Mouse (Mus musculus): Measurements from ENCODE around the gene Srrd. TPM values are rescaled to one million over a fixed set of nuclear protein-coding genes. Genes with fewer than 3 reads are reported as not detected.
A peak's percentile ranks its signal among the peaks of the same experiment; 100 is the strongest.

Gene Srrd
- polyA plus RNA-seq, 1 experiment = 26.3 TPM

GRCm38 (mm10) chr5:112378716-112379115, 35.9 kb upstream of the Srrd start:
- Histone ChIP-seq H3K9me3 (no peaks in the 10 kb centered on the region), H3K27me3 (replicated peaks) (no peaks in the 10 kb centered on the region), H3K4me1 (peaks cover 83% of the 10 kb centered on the region), H3K36me3 (replicated peaks; ENCODE audit: low read length) (peaks cover 98% of the 10 kb centered on the region), H3K4me3 (replicated peaks) (no peak overlapping the region)
- no peak for TF ChIP-seq GATA1 (IDR thresholded peaks at IDR 0.05; ENCODE audit: borderline replicate concordance, low read length)
- TF ChIP-seq FLI1 (IDR thresholded peaks at IDR 0.05; ENCODE audit: low read length) = no peak

- Histone ChIP-seq H3K4me1 (peaks cover 77% of the 10 kb centered on the region), H3K36me3 (replicated peaks; ENCODE audit: low read length) (peaks cover 100% of the 10 kb centered on the region), H3K27me3 (replicated peaks) (no peaks in the 10 kb centered on the region), H3K4me3 (replicated peaks) (no peak overlapping the region), H3K9me3 (no peaks in the 10 kb centered on the region)
- no peak for TF ChIP-seq GATA1 (IDR thresholded peaks at IDR 0.05; ENCODE audit: borderline replicate concordance, low read length)
- TF ChIP-seq FLI1 (IDR thresholded peaks at IDR 0.05; ENCODE audit: low read length) = no peak
These were observed 34.5 kb upstream of the Srrd start for GRCm38 (mm10) chr5:112377380-112377779.

- Histone ChIP-seq H3K36me3 (replicated peaks; ENCODE audit: low read length) (peaks cover 100% of the 10 kb centered on the region), H3K27me3 (replicated peaks) (no peaks in the 10 kb centered on the region), H3K9me3 (no peaks in the 10 kb centered on the region), H3K4me1 (peaks cover 72% of the 10 kb centered on the region), H3K4me3 (replicated peaks) (peak overlapping the region; percentile 1)
- no peak for TF ChIP-seq GATA1 (IDR thresholded peaks at IDR 0.05; ENCODE audit: borderline replicate concordance, low read length)
- TF ChIP-seq FLI1 (IDR thresholded peaks at IDR 0.05; ENCODE audit: low read length) = no peak
These were observed 33.3 kb upstream of the Srrd start for GRCm38 (mm10) chr5:112376111-112376510.

GRCm38 (mm10) chr5:112371933-112372332, 29.1 kb upstream of the Srrd start:
- H3K36me3 ChIP-seq (replicated peaks; ENCODE audit: low read length) = peaks cover 100% of the 10 kb centered on the region

GRCm38 (mm10) chr5:112370236-112370813, 27.5 kb upstream of the Srrd start:
- Histone ChIP-seq H3K4me3 (replicated peaks) (peak overlapping the region; percentile 68), H3K27me3 (replicated peaks) (no peaks in the 10 kb centered on the region), H3K4me1 (peaks cover 67% of the 10 kb centered on the region), H3K36me3 (replicated peaks; ENCODE audit: low read length) (peaks cover 98% of the 10 kb centered on the region), H3K9me3 (no peaks in the 10 kb centered on the region)
- no peak for TF ChIP-seq FLI1 (IDR thresholded peaks at IDR 0.05; ENCODE audit: low read length)
- TF ChIP-seq GATA1 (IDR thresholded peaks at IDR 0.05; ENCODE audit: borderline replicate concordance, low read length) = no peak

More at GRCm38 (mm10) chr5:112371933-112372332, 29.1 kb upstream of the Srrd start:
- Histone ChIP-seq H3K9me3 (no peaks in the 10 kb centered on the region), H3K4me3 (replicated peaks) (no peak overlapping the region), H3K4me1 (peaks cover 68% of the 10 kb centered on the region), H3K27me3 (replicated peaks) (no peaks in the 10 kb centered on the region)
- TF ChIP-seq GATA1 (IDR thresholded peaks at IDR 0.05; ENCODE audit: borderline replicate concordance, low read length) = no peak
- no peak for TF ChIP-seq FLI1 (IDR thresholded peaks at IDR 0.05; ENCODE audit: low read length)

GRCm38 (mm10) chr5:112369326-112369725, 26.5 kb upstream of the Srrd start:
- no peaks in the 10 kb centered on the region for H3K9me3 ChIP-seq
- peaks cover 68% of the 10 kb centered on the region for H3K4me1 ChIP-seq
- no peak overlapping the region for H3K4me3 ChIP-seq (replicated peaks)
- H3K36me3 ChIP-seq (replicated peaks; ENCODE audit: low read length) = peaks cover 98% of the 10 kb centered on the region
- TF ChIP-seq GATA1 (IDR thresholded peaks at IDR 0.05; ENCODE audit: borderline replicate concordance, low read length) (no peak), FLI1 (IDR thresholded peaks at IDR 0.05; ENCODE audit: low read length) (no peak)
- no peaks in the 10 kb centered on the region for H3K27me3 ChIP-seq (replicated peaks)

- no peak overlapping the region for H3K4me3 ChIP-seq (replicated peaks)
- peaks cover 98% of the 10 kb centered on the region for H3K36me3 ChIP-seq (replicated peaks; ENCODE audit: low read length)
- peaks cover 74% of the 10 kb centered on the region for H3K4me1 ChIP-seq
- no peaks in the 10 kb centered on the region for H3K9me3 ChIP-seq
- no peak for TF ChIP-seq FLI1 (IDR thresholded peaks at IDR 0.05; ENCODE audit: low read length)
- no peak for TF ChIP-seq GATA1 (IDR thresholded peaks at IDR 0.05; ENCODE audit: borderline replicate concordance, low read length)
- no peaks in the 10 kb centered on the region for H3K27me3 ChIP-seq (replicated peaks)
These were observed 25.8 kb upstream of the Srrd start for GRCm38 (mm10) chr5:112368666-112369065.

GRCm38 (mm10) chr5:112367929-112368328, 25.1 kb upstream of the Srrd start:
- H3K4me1 ChIP-seq = peaks cover 81% of the 10 kb centered on the region
- H3K4me3 ChIP-seq (replicated peaks) = no peak overlapping the region
- no peak for TF ChIP-seq GATA1 (IDR thresholded peaks at IDR 0.05; ENCODE audit: borderline replicate concordance, low read length)
- TF ChIP-seq FLI1 (IDR thresholded peaks at IDR 0.05; ENCODE audit: low read length) = no peak
- H3K27me3 ChIP-seq (replicated peaks) = no peaks in the 10 kb centered on the region
- peaks cover 98% of the 10 kb centered on the region for H3K36me3 ChIP-seq (replicated peaks; ENCODE audit: low read length)
- no peaks in the 10 kb centered on the region for H3K9me3 ChIP-seq

GRCm38 (mm10) chr5:112367338-112367737, 24.5 kb upstream of the Srrd start:
- Histone ChIP-seq H3K36me3 (replicated peaks; ENCODE audit: low read length) (peaks cover 98% of the 10 kb centered on the region), H3K27me3 (replicated peaks) (no peaks in the 10 kb centered on the region), H3K9me3 (no peaks in the 10 kb centered on the region), H3K4me3 (replicated peaks) (no peak overlapping the region), H3K4me1 (peaks cover 81% of the 10 kb centered on the region)
- no peak for TF ChIP-seq FLI1 (IDR thresholded peaks at IDR 0.05; ENCODE audit: low read length)
- TF ChIP-seq GATA1 (IDR thresholded peaks at IDR 0.05; ENCODE audit: borderline replicate concordance, low read length) = no peak

GRCm38 (mm10) chr5:112366879-112367278, 24.0 kb upstream of the Srrd start:
- peaks cover 4% of the 10 kb centered on the region for H3K9me3 ChIP-seq
- H3K36me3 ChIP-seq (replicated peaks; ENCODE audit: low read length) = peaks cover 98% of the 10 kb centered on the region
- H3K4me3 ChIP-seq (replicated peaks) = peak overlapping the region; percentile 19
- TF ChIP-seq FLI1 (IDR thresholded peaks at IDR 0.05; ENCODE audit: low read length) = no peak
- TF ChIP-seq GATA1 (IDR thresholded peaks at IDR 0.05; ENCODE audit: borderline replicate concordance, low read length) = no peak
- H3K27me3 ChIP-seq (replicated peaks) = no peaks in the 10 kb centered on the region
- peaks cover 81% of the 10 kb centered on the region for H3K4me1 ChIP-seq

All from megakaryocyte, embryonic 14.5 days (primary cell).